Mouse (Mus musculus) right cerebral cortex, postnatal 25 days (tissue): ENCODE measurements around the gene Gm21992.
"Not testable (repeated sequence)": the region's sequence is repeated elsewhere in the genome, so short reads cannot be mapped to it uniquely, and the experiment has no call there.

Experiments
- DNase-seq: peaks from one replicate; pipeline ENCODE4 v3.0.0; 2022

Gm21992 gene

GRCm38 (mm10) chr19:4812334-4812949, 1.0 kb upstream of the Gm21992 start:
- not testable (repeated sequence) for DNase-seq

GRCm38 (mm10) chr19:4811909-4812242, 464 bp upstream of the Gm21992 start:
- no peak for DNase-seq

GRCm38 (mm10) chr19:4810746-4811062, 708 bp downstream of the Gm21992 start:
- DNase-seq = no peak

- no peak for DNase-seq
Observed at GRCm38 (mm10) chr19:4810309-4810708, 1.1 kb downstream of the Gm21992 start.

- no peak for DNase-seq
Observed at GRCm38 (mm10) chr19:4803283-4803682, 8.1 kb downstream of the Gm21992 start.

GRCm38 (mm10) chr19:4802691-4803091, 8.7 kb downstream of the Gm21992 start:
- no peak for DNase-seq

- no peak for DNase-seq
Observed at GRCm38 (mm10) chr19:4799083-4799482, 12.3 kb downstream of the Gm21992 start.

- no peak for DNase-seq
Observed at GRCm38 (mm10) chr19:4797846-4798245, 13.6 kb downstream of the Gm21992 start.

GRCm38 (mm10) chr19:4795929-4796328, 15.5 kb downstream of the Gm21992 start:
- no peak for DNase-seq

- DNase-seq = peak; percentile 98
Observed at GRCm38 (mm10) chr19:4793831-4794422, 17.5 kb downstream of the Gm21992 start, which contains the start of gene Rbm4. Gene Rbm4 (minus strand): TSS chr19:4793901.

GRCm38 (mm10) chr19:4793281-4793830, 18.1 kb downstream of the Gm21992 start:
- DNase-seq = no peak

- DNase-seq = no peak
Observed at GRCm38 (mm10) chr19:4786313-4786712, 25.1 kb downstream of the Gm21992 start.

- no peak for DNase-seq
Observed at GRCm38 (mm10) chr19:4785206-4785605, 26.2 kb downstream of the Gm21992 start.

GRCm38 (mm10) chr19:4782891-4783290, 28.5 kb downstream of the Gm21992 start:
- DNase-seq = no peak

GRCm38 (mm10) chr19:4772785-4773184, 38.6 kb downstream of the Gm21992 start:
- DNase-seq = no peak

- no peak for DNase-seq
Observed at GRCm38 (mm10) chr19:4767507-4768148, 43.8 kb downstream of the Gm21992 start.

- no peak for DNase-seq
Observed at GRCm38 (mm10) chr19:4762876-4763275, 48.5 kb downstream of the Gm21992 start.

- not testable (repeated sequence) for DNase-seq
Observed at GRCm38 (mm10) chr19:4760544-4760943, 50.9 kb downstream of the Gm21992 start.

GRCm38 (mm10) chr19:4756921-4757320, 54.5 kb downstream of the Gm21992 start:
- no peak for DNase-seq

GRCm38 (mm10) chr19:4756193-4756911, 55.1 kb downstream of the Gm21992 start, which contains the start of gene Rbm4b:
Gene Rbm4b (plus strand): TSS chr19:4756497.
- peak; percentile 97 for DNase-seq

- DNase-seq = peak; percentile 84
Observed at GRCm38 (mm10) chr19:4755565-4756192, 55.7 kb downstream of the Gm21992 start.

GRCm38 (mm10) chr19:4749975-4750374, 61.4 kb downstream of the Gm21992 start:
- DNase-seq = no peak

GRCm38 (mm10) chr19:4748493-4748892, 62.9 kb downstream of the Gm21992 start:
- no peak for DNase-seq
